Mouse (Mus musculus): ENCODE measurements around the gene Myl6.

DNA sequence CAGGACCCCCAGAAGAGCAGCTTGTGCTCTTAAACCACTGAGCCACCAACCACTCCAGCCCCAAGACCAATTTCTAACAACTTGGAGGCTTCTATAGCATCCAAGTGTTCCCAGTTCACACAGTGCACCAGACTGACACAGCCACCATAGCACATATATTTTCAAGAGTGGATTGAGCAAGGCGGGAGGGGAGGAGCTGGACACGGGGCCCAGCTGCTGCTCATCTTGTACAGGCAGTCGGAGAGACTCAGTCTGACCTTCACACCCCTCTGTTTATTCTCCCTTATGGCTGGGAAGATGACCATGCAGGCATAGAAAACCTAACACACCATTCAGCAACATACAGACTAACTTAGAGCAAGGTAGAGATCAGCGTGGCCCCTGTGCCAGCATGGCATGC is 15.9 kb upstream of the Myl6 start:
- no peak for TF ChIP-seq CTCF (IDR thresholded peaks at IDR 0.05; ENCODE audit: borderline replicate concordance, control insufficient read depth, extremely low read depth, insufficient read depth, low read length, poor library complexity)
- no peak for TF ChIP-seq POLR2A (IDR thresholded peaks at IDR 0.05; ENCODE audit: control insufficient read depth, extremely low read depth, insufficient read depth, low read length, poor library complexity)
